Mouse (Mus musculus): ENCODE measurements around the gene Rptor. TPM values are rescaled to one million over a fixed set of nuclear protein-coding genes. Genes with fewer than 3 reads are reported as not detected.

The Rptor gene
- polyA plus RNA-seq, 1 experiment from 2014 or later = 11.3 TPM

GRCm38 (mm10) chr11:119807431-119808031 is 204.8 kb downstream of the Rptor start:
- H3K4me1 ChIP-seq (replicated peaks; ENCODE audit: control insufficient read depth, insufficient read depth, low read length) = peaks cover 4% of the 10 kb centered on the region; the same call in 1 of the 2 replicates
- 76% methylated on average over 7 of the region's 7 CpGs for WGBS
- no peak overlapping the region for H3K4me3 ChIP-seq (replicated peaks; ENCODE audit: low read length)
- no peak for ATAC-seq
- no peaks in the 10 kb centered on the region for H3K36me3 ChIP-seq (ENCODE audit: control insufficient read depth, insufficient read depth)
- no peaks in the 10 kb centered on the region for H3K27me3 ChIP-seq (replicated peaks; ENCODE audit: control insufficient read depth, insufficient read depth, low read length)
- no peak overlapping the region for H3K27ac ChIP-seq (ENCODE audit: low read length)
- H3K9ac ChIP-seq (replicated peaks; ENCODE audit: low read depth, low read length) = no peak overlapping the region
- no peak overlapping the region for H3K4me2 ChIP-seq (ENCODE audit: low read length)
- no peaks in the 10 kb centered on the region for H3K9me3 ChIP-seq (ENCODE audit: control insufficient read depth, low read length)

GRCm38 (mm10) chr11:119808647-119809280 is 206.1 kb downstream of the Rptor start:
- Histone ChIP-seq H3K9ac (replicated peaks; ENCODE audit: low read depth, low read length) (no peak overlapping the region), H3K27ac (ENCODE audit: low read length) (no peak overlapping the region)

GRCm38 (mm10) chr11:119809309-119809708 is 206.6 kb downstream of the Rptor start:
- Histone ChIP-seq H3K4me3 (replicated peaks; ENCODE audit: low read length) (no peak overlapping the region), H3K27me3 (replicated peaks; ENCODE audit: control insufficient read depth, insufficient read depth, low read length) (no peaks in the 10 kb centered on the region), H3K9ac (replicated peaks; ENCODE audit: low read depth, low read length) (no peak overlapping the region), H3K4me1 (replicated peaks; ENCODE audit: control insufficient read depth, insufficient read depth, low read length) (peaks cover 4% of the 10 kb centered on the region; the same call in 1 of the 2 replicates), H3K27ac (ENCODE audit: low read length) (no peak overlapping the region), H3K9me3 (ENCODE audit: control insufficient read depth, low read length) (no peaks in the 10 kb centered on the region), H3K4me2 (ENCODE audit: low read length) (no peak overlapping the region), H3K36me3 (ENCODE audit: control insufficient read depth, insufficient read depth) (no peaks in the 10 kb centered on the region)
- no peak for ATAC-seq
- WGBS = 68% methylated on average over 5 of the region's 5 CpGs

More at GRCm38 (mm10) chr11:119808647-119809280, 206.1 kb downstream of the Rptor start:
- Histone ChIP-seq H3K9me3 (ENCODE audit: control insufficient read depth, low read length) (no peaks in the 10 kb centered on the region), H3K4me2 (ENCODE audit: low read length) (no peak overlapping the region), H3K4me3 (replicated peaks; ENCODE audit: low read length) (no peak overlapping the region), H3K27me3 (replicated peaks; ENCODE audit: control insufficient read depth, insufficient read depth, low read length) (no peaks in the 10 kb centered on the region), H3K4me1 (replicated peaks; ENCODE audit: control insufficient read depth, insufficient read depth, low read length) (peaks cover 4% of the 10 kb centered on the region; the same call in 1 of the 2 replicates), H3K36me3 (ENCODE audit: control insufficient read depth, insufficient read depth) (no peaks in the 10 kb centered on the region)
- ATAC-seq = no peak
- 85% methylated on average over 10 of the region's 10 CpGs for WGBS

GRCm38 (mm10) chr11:119811022-119811421 is 208.3 kb downstream of the Rptor start:
- H3K9ac ChIP-seq (replicated peaks; ENCODE audit: low read depth, low read length) = no peak overlapping the region
- H3K36me3 ChIP-seq (ENCODE audit: control insufficient read depth, insufficient read depth) = no peaks in the 10 kb centered on the region
- no peak overlapping the region for H3K4me3 ChIP-seq (replicated peaks; ENCODE audit: low read length)
- WGBS = 72% methylated on average over 8 of the region's 8 CpGs
- H3K9me3 ChIP-seq (ENCODE audit: control insufficient read depth, low read length) = no peaks in the 10 kb centered on the region
- H3K27ac ChIP-seq (ENCODE audit: low read length) = no peak overlapping the region
- H3K4me2 ChIP-seq (ENCODE audit: low read length) = no peak overlapping the region
- no peak for ATAC-seq
- H3K4me1 ChIP-seq (replicated peaks; ENCODE audit: control insufficient read depth, insufficient read depth, low read length) = peaks cover 4% of the 10 kb centered on the region; the same call in 1 of the 2 replicates
- H3K27me3 ChIP-seq (replicated peaks; ENCODE audit: control insufficient read depth, insufficient read depth, low read length) = no peaks in the 10 kb centered on the region

- WGBS = 92% methylated on average over 1 of the region's 1 CpGs
- Histone ChIP-seq H3K27me3 (replicated peaks; ENCODE audit: control insufficient read depth, insufficient read depth, low read length) (no peaks in the 10 kb centered on the region), H3K9ac (replicated peaks; ENCODE audit: low read depth, low read length) (no peak overlapping the region), H3K4me2 (ENCODE audit: low read length) (no peak overlapping the region), H3K36me3 (ENCODE audit: control insufficient read depth, insufficient read depth) (no peaks in the 10 kb centered on the region), H3K4me3 (replicated peaks; ENCODE audit: low read length) (no peak overlapping the region), H3K27ac (ENCODE audit: low read length) (no peak overlapping the region), H3K4me1 (replicated peaks; ENCODE audit: control insufficient read depth, insufficient read depth, low read length) (peaks cover 4% of the 10 kb centered on the region), H3K9me3 (ENCODE audit: control insufficient read depth, low read length) (no peaks in the 10 kb centered on the region)
- ATAC-seq = no peak
Observed at GRCm38 (mm10) chr11:119811598-119811997, 208.9 kb downstream of the Rptor start.

- no peak overlapping the region for H3K4me2 ChIP-seq (ENCODE audit: low read length)
- no peaks in the 10 kb centered on the region; the same call in 1 of the 2 replicates for H3K36me3 ChIP-seq (ENCODE audit: control insufficient read depth, insufficient read depth)
- H3K27ac ChIP-seq (ENCODE audit: low read length) = no peak overlapping the region
- ATAC-seq = no peak
- no peaks in the 10 kb centered on the region for H3K9me3 ChIP-seq (ENCODE audit: control insufficient read depth, low read length)
- no peaks in the 10 kb centered on the region for H3K27me3 ChIP-seq (replicated peaks; ENCODE audit: control insufficient read depth, insufficient read depth, low read length)
- no peak overlapping the region for H3K9ac ChIP-seq (replicated peaks; ENCODE audit: low read depth, low read length)
- peaks cover 8% of the 10 kb centered on the region for H3K4me1 ChIP-seq (replicated peaks; ENCODE audit: control insufficient read depth, insufficient read depth, low read length)
- WGBS = 97% methylated on average over 4 of the region's 4 CpGs
- no peak overlapping the region for H3K4me3 ChIP-seq (replicated peaks; ENCODE audit: low read length)
Observed at GRCm38 (mm10) chr11:119812093-119812492, 209.4 kb downstream of the Rptor start.

- no peak overlapping the region for H3K27ac ChIP-seq (ENCODE audit: low read length)
- H3K4me3 ChIP-seq (replicated peaks; ENCODE audit: low read length) = no peak overlapping the region
- peaks cover 11% of the 10 kb centered on the region for H3K4me1 ChIP-seq (replicated peaks; ENCODE audit: control insufficient read depth, insufficient read depth, low read length)
- no peaks in the 10 kb centered on the region for H3K27me3 ChIP-seq (replicated peaks; ENCODE audit: control insufficient read depth, insufficient read depth, low read length)
- no peak overlapping the region for H3K9ac ChIP-seq (replicated peaks; ENCODE audit: low read depth, low read length)
- no peaks in the 10 kb centered on the region; the same call in 1 of the 2 replicates for H3K36me3 ChIP-seq (ENCODE audit: control insufficient read depth, insufficient read depth)
- H3K9me3 ChIP-seq (ENCODE audit: control insufficient read depth, low read length) = no peaks in the 10 kb centered on the region
- no peak for ATAC-seq
- 93% methylated on average over 7 of the region's 7 CpGs for whole genome bisulfite sequencing
- no peak overlapping the region for H3K4me2 ChIP-seq (ENCODE audit: low read length)
Observed at GRCm38 (mm10) chr11:119814035-119814558, 211.4 kb downstream of the Rptor start.

GRCm38 (mm10) chr11:119816798-119817361 is 214.2 kb downstream of the Rptor start:
- no peak overlapping the region for H3K9ac ChIP-seq (replicated peaks; ENCODE audit: low read depth, low read length)
- 62% methylated on average over 14 of the region's 14 CpGs for WGBS
- no peak overlapping the region for H3K4me2 ChIP-seq (ENCODE audit: low read length)
- ATAC-seq = no peak
- H3K4me3 ChIP-seq (replicated peaks; ENCODE audit: low read length) = no peak overlapping the region
- H3K4me1 ChIP-seq (replicated peaks; ENCODE audit: control insufficient read depth, insufficient read depth, low read length) = peaks cover 8% of the 10 kb centered on the region; the same call in 1 of the 2 replicates
- no peaks in the 10 kb centered on the region; the same call in 1 of the 2 replicates for H3K36me3 ChIP-seq (ENCODE audit: control insufficient read depth, insufficient read depth)
- no peaks in the 10 kb centered on the region for H3K27me3 ChIP-seq (replicated peaks; ENCODE audit: control insufficient read depth, insufficient read depth, low read length)
- H3K9me3 ChIP-seq (ENCODE audit: control insufficient read depth, low read length) = no peaks in the 10 kb centered on the region
- no peak overlapping the region for H3K27ac ChIP-seq (ENCODE audit: low read length)

GRCm38 (mm10) chr11:119817362-119817837 is 214.7 kb downstream of the Rptor start:
- Histone ChIP-seq H3K4me3 (replicated peaks; ENCODE audit: low read length) (no peak overlapping the region), H3K4me2 (ENCODE audit: low read length) (no peak overlapping the region), H3K4me1 (replicated peaks; ENCODE audit: control insufficient read depth, insufficient read depth, low read length) (peaks cover 8% of the 10 kb centered on the region; the same call in 1 of the 2 replicates), H3K9me3 (ENCODE audit: control insufficient read depth, low read length) (no peaks in the 10 kb centered on the region), H3K36me3 (ENCODE audit: control insufficient read depth, insufficient read depth) (no peaks in the 10 kb centered on the region; the same call in 1 of the 2 replicates), H3K27ac (ENCODE audit: low read length) (no peak overlapping the region), H3K9ac (replicated peaks; ENCODE audit: low read depth, low read length) (no peak overlapping the region), H3K27me3 (replicated peaks; ENCODE audit: control insufficient read depth, insufficient read depth, low read length) (no peaks in the 10 kb centered on the region)
- no peak for ATAC-seq
- 41% methylated on average over 3 of the region's 3 CpGs for WGBS
